Mouse (Mus musculus) cerebellum, postnatal 36 days (tissue): ENCODE measurements around the gene Abhd8.
A peak's percentile ranks its signal among the peaks of the same experiment; 100 is the strongest.

ENCODE experiments used
- DNase-seq, 2 experiments: peaks; one replicate each; pipeline ENCODE4 v3.0.0; 2021 to 2022; ENCODE audit warnings: mixed read lengths in 2 of 2

Gene Abhd8

DNA sequence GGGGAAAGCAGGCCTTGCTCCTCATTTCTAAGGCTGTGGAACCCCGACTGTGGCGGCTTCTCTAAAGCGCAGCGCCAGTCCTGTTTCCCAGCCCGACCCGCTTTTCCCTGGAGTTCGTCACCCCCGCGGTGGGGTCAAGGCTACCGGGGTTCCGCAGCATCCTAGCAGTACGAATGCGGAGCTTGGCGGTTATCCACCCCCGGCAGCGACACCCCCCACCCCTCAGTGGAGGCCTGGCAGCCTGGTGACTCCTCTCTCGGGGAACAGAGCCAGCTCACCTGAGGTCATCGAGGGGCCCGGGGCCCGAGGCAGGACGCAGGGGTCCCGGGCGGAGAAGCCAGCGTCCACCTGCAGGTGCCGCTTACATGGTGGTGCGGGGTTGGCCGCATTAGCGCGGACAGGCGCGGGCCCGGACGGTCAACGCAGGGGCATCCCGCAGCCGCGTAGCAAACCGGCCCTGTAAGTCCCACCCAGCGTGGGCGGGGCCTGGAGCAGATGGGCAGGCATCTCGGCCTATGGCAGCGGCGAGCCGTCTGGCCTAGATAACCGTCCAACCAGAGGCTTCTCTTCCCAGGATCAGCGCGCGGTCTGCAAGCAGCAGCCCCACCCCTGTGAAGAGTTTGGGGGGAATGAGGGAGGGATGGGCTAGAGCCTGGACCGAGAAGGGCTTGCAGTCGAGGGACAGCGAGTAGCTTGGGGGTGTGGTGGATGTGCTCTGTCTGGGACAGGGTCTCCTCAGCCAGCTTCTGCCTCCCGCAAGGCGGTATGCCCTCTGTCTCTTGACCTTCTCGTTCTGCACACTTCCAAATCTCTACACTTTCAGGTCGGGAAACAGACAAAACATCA is at the start of gene Abhd8:
Gene Abhd8, minus strand, starts transcription at position 468 of the 846 bp plus-strand sequence.
- DNase-seq: peak; percentile 100

DNA sequence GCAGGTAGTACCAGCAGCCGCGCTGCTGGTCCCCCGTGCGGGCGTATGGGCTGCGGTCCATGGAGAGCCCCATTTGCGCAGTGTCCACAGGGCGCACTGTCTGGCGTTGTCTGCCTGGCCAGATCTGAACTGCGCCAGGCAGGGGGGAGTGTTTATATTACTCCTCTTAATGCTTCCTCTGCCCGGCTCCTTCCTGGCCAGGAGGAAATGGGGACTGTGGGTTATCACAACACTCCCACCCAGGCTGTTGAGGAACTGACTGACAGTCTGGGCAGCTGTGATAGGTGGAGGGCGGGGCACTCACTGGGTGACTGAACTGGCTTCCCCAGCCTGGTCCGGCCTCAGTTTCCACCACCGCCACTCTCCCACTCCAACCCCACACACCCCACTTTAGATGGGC is 48.2 kb upstream of the Abhd8 start, which contains the start of gene Plvap:
Gene Plvap, minus strand, starts transcription at position 109 of the 400 bp plus-strand sequence.
- no peak for DNase-seq

DNA sequence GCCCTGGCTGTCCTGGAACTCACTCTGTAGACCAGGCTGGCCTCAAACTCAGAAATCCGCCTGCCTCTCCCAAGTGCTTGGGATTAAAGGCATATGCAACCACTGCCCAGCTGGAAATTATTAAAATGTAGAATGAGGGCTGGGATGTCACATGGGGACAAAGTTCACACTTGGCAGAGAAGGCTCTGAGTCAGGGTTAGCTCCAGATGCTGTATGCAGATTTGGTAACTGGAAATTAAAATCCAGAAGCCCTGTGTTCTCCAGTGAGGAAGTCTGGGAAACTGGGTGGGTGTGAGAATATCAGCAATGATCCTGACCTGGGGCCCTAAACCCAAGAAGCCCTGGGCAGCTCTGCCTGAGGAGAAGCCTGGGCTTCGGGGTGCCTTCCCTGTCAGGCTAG is 45.9 kb upstream of the Abhd8 start:
- no peak for DNase-seq

DNA sequence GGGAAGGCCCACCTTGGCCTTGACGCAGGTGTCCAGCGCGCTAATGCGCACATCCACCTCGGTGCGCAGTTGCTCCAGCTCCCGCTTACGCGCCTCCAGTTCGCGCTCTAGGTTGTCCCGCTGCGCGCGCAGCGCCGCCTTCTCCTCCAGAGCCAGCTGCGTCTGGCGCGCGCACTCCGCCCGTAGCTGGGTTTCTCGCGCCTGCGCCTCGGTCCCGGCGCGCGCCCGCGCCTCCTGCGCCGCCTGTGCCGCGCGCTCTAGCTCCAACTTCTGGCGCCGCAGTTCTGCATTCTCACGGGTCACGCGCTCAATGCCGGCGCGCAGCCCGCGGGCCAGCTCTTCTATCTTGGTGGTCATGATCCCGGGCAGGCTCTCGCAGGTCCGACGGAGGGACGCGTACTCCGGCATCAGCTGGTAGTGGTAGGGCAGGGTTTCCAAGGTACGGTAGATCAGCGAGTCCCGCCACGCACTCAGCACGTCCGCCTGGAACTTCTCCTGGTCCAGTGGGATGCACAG is 44.2 kb upstream of the Abhd8 start:
- DNase-seq: peak; percentile 75 to 83

DNA sequence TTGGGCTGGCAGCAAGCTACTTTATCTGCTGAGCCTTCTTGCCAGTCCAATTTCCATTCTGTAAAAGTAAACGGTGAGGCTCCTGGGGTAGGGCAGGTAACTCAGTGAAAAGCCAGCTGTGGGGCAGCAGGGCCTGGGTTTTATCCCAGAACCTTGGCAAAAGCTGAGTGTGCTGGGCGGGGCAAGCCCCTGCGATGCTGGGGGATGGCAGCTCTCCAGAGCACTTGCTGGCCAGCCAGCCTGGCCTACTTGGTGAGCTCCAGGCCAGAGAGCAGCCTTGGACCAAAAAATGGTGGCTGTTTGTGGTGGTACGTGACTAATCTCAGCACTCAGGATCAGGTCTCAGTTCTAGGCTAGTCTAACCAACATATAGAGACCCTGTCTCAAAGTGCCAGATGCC is 42.5 kb upstream of the Abhd8 start:
- peak; percentile 59 to 73 for DNase-seq

DNA sequence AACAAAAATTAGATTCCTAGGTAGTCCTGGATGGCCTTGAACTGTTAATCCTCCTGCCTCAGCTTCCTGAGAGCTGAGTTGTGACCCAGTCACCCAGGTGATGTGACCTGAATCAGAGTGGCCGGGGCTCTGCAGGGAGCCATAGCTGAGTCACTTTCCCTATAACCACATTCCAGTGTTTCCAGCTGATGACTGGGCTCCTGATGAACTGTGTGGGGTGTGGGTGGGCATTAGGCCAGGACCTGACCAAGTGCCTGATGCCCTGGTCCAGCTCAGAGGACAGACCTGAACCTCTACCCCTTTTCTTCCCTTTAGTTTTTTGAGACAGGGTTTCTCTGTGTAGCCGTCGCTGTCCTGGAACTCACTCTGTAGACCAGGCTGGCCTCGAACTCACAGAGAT is 41.9 kb upstream of the Abhd8 start:
- DNase-seq: no peak

DNA sequence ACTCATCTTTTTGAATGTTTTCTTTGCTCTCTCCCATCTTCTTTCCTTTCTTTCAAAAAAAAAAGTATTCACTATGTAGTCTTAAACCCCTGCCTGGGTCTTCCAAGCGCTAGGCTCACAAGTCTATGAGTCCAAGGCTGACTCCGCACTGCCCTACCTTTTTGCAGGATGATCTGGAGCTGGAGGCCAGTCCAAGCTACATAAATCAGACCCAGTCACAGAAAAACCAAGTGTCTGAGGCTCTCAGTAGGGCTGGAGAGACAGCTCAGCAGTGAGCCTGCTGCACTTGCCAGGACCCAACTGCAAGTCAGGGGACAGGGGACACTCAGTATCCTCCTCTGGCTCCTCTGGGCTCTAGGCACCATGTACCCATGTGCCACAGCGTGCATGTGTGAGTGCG is 40.9 kb upstream of the Abhd8 start:
- no peak for DNase-seq

DNA sequence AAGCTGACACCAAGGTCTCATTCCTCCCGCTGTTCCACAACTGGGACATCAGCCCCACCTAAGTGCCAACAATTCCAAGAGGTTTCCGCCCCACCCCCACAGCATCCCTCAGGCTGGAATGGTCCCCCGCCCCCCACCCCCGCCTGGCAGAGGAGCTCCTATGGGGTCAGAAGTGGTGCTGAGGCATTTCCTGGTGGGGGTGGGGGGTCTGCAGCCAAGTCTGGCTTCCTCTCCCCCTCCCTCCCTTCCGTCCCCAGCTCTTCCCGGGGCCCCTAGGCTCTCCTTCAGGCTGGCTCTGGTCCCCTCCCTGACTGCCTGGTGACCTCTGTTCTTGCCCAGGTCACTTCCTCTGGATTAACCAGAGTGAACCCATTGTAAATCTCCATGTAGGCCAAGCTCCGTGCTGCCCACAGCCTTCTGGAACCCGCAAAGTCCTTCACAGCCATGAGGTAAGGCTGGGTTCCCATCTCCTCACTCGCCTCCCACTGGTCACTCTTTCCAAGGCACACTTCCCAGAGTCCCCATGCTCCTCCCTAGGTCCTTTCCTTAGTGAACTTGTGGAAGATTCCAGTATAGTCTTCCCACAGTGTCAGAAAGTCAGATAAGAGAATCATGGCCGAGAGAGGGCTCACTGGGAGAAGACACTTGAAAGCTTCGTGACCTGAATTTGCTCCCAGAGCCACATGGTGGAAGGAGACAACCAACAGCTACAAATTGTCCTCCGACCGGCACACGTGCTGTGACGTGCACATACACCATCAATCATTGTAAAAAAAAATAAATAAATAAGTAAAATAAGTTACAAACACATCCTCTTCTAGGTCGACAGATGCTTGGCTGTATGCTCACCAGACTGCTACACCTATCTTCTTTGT is 35.6 kb upstream of the Abhd8 start:
- no peak for DNase-seq

DNA sequence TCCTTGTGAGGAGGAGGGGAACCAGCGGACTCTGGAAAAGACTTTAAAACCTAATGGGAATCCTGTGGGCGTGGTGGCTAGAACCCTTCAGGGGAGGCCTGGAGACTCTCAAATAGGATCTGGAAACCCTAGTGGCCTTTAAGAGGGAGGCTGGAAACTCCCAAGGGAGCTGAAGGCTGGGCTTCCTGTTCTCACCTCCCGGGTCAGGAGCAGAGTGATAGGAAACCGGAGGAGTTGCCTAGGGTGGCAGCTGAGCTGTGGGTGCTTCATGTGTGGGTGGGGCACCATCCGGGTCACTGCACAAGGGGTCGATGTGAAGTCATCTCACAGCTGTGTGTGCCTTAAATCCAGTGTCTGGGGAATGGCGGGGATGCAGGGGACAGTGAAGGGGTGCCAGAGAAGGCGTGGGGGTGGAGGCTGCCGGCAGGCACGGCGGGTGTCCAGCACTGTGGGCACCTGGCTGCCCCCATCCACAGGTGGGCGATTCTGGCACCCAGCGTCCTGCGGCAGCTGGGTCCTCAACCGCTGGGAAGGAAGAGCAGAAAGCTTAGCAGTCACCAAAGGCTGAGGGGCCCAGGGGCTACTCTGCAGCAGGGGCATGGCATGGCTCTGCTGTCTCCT is 34.5 kb upstream of the Abhd8 start:
- DNase-seq: peak in 1 of 2 experiments; percentile 9

DNA sequence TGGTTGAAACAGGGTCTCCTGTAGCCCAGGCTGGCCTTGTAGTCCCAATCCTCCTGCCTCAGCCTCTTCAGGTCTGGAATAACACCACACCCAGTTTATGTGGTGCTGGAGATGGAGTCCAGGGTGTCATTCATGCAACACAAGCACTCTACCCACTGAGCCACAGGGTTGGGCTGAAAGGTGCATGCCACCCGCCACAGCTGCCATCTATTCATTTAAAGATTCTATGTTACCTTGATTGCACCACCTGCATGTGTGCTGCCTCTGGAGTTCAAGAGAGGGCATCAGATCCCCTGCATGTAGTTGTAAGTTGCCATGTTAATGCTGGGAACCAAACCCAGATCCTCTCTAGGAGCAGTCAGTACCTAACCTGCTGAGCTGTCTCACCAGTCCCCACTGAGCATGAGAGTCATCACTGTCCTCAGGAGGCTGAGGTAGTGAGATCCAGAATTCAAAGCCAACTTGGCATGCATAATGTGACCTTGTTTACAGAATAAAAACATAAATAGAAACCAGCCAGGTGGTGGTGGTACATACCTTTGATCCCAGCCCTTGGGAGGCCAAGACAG is 33.7 kb upstream of the Abhd8 start:
- peak in 1 of 2 experiments; percentile 46 for DNase-seq

DNA sequence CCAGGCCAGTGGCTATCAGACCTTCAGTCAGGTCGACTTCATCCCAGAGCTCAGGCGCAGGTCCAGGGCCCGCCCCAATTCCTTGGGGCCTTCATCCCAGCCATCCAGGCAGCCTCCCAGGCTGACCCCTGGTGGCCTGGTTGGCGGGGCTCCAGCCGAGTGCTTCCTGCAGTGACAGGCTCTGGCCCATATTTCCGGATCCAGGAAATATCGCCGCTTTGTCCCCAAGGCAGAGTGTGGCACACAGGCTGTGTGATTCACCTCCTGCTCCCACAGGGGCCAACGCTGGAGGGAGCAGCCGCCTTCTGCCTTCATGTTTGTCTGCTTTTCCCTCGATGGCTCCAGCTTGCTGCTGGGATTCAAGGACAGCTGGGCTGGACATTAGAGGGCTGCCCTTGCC is 33.0 kb upstream of the Abhd8 start:
- DNase-seq: peak; percentile 74 to 80

DNA sequence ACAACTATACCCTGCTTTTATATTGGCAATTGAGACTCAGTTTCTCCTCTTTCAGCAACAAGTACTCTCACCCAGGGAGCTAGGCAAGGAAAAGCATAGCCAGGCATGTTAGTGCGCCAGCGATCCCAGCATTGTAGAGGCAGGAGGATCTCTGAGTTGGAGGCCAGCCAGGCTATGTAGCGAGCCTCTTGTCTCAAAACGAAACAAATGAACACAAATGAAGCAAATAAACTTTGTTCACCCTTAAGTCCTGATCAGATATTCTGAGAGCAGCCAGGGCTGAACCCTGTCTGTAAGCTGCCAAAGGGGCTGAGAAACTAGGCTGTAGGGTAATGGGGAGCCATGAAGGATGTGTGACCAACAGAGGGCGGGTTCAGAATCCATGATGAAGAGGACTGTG is 32.4 kb upstream of the Abhd8 start:
- peak in 1 of 2 experiments; percentile 18 for DNase-seq

DNA sequence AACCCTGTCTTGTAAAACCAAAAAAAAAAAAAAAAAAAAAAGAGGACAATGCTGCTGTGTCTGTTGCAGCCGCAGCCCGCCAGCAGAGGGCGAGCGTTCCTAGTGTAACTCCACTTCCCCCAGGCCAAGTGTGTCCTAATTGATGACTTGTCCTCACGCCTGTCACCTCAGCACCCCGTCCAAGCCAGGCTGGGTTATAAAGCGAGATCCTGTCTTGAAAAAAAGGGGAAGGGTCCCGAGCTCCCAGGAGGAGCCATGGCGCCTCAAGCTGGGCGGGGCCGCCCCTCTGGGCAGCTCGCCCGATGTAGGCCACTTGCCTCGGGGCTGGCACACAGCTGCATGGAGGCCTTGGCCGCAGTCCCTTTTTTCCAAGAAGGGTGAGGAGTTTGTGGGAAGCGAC is 31.6 kb upstream of the Abhd8 start:
- DNase-seq: peak; percentile 85 to 88

DNA sequence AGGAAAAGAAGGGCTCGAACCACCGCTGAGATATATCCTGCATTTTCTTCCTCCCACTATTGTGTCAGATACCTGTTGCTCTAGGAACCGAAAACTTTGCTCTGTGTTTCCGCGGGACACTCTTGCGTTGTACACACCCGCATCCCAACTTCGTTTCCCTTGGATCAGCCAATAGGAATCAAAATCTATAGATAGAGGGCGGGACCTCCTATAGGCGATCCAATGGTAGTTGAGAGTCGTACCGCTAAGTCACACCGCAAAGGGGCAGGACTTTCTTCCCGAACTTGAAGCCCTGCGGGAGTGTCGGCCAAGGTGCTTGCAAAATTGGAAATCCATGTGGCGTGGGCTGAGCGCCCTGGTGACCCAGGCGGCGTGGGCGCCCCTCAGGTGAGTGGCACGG is 25.0 kb upstream of the Abhd8 start:
- DNase-seq: peak; percentile 81 to 87

DNA sequence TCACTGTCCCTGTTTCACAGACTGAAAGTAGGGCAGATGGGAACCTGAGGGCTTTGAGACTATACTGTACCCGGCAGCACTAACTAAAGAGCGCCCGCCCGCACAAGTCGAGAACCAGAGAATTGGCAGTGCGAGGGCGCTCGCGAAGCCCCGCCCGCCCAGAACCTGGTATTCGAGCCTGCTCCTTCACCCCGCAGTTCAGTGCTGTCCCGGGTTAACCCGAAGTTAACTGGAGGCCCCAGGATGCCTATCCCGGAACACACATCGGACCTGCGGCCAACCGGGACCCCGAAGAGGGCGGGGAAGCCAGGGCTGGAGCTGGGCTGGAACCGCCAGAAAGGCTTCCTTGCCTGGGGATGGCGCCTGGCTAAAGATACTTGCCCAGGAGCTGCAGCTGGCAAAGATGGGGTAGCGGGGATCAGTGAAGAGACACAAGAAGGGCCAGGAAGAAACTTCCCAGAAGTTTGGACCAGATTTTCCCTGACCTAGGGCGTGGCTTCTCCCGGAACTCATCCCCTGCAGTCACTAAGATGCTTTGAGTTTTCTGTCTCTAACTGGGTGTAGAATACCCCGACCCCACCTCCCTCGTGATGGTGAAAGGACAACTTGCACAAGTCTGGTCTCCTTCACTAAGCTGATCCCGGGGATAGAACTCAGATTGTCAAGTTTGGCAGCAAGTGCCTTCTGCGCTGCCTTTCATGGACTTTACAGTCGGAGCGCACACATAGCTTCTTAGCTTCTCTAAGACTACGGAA is 24.4 kb upstream of the Abhd8 start, which contains the start of gene Gtpbp3:
Gene Gtpbp3, plus strand, starts transcription at position 413 of the 755 bp plus-strand sequence.
- peak; percentile 78 to 80 for DNase-seq

DNA sequence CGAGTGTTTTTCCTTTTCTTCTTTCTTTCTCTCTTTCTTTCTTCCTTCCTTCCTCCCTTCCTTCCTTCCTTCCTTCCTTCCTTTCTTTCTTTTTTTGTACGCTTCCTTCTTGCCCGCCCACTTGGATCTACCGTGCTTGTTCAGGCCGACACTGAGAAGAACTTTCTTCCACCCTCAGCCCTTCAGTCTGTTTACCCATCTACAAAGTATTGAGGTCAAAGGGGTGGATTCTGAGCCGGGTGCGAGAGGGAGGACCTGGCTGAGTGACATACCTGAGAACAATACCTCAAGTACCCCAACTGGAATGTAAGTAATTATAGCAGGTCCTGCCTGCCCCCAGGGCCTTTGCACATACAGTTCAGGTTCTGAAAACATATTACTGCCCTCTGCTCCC is 22.7 kb upstream of the Abhd8 start:
- DNase-seq: no peak

DNA sequence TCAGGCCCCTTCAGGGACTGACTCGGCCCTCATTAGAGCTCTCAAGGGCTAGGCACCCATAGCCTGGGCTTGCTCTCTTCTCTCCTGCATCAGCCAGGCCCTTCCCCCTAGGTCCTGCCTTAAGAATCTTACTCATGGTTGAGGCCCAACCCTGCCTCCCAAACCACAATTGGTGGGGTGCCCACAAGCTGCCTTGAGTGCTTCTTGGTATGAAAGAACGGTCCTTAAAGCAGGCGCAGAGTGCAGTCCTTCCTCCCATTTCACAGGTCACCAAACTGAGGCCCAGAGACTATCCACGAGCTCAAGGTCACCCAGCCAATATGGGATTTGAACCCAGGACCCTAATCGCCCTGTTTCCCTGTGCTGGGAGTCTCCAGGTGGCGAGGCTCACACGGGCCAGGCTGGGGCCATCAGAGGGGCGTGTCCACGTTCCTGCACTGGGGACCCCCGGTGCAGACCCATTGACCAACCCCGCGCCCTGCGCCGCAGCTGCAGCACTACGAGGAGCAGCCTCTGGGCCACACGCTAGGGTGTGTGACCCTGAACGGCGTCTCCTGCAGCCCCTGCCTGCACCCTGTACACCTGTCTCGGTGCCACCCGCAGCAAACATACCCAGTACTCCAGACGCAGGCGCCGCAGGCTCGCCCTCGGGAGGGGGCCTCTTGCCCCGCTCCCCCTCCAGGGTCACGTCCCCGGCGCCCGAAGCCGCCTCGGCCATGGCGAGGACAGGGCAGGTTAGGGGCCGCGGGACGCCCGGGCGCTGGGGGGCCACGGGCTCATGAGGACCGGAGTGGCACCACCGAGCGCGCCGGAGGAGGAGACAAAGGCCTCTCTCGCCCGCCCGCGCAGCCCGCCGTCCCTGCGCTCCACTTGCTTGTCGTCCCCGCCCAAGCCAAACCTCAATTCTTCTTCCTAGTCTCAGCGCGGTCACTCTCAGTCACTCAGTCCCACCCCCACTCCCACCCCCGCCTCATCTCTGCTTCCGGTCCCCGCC is 22.0 kb upstream of the Abhd8 start, which contains the start of gene Ano8:
Gene Ano8, minus strand, starts transcription at position 822 of the 994 bp plus-strand sequence.
- peak; percentile 88 to 89 for DNase-seq

DNA sequence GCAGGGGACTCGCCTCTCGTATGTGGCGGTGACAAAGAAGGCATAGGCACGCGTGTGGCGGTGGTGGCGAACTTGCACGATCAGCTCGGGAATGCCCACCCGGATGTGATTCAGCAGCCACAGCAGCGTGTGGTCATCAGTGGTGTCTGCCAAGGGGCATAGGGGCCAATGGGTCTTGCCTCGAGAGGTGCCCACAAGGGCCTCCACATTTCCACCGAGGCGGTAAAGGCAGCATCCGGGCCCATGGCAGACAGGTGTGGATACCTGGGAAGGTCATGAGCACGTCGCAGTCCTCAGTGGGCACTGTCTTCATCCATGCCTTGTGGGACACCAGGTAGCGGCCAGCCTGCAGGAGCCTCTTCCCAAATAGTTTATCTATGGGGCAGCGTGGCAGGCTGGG is 21.3 kb upstream of the Abhd8 start:
- no peak for DNase-seq

DNA sequence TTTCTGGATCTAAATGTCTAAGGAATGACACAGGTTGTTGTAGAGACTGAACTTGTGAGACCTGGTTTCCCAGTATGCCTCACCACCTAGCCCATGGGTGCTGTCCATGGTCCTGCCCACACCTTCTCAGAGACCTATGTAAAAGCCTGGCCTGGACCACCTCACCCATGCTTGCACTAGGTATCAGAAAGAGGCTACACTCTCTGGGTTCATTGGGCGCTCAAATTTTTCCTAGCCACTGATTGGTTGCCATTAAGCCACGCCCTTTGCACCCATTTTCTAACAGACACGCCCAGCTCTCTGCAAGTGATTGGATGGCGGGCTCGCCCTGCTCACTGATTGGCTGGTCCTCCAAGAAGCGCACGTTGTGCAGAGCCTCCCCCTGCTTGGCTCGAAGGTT is 20.5 kb upstream of the Abhd8 start:
- no peak for DNase-seq

DNA sequence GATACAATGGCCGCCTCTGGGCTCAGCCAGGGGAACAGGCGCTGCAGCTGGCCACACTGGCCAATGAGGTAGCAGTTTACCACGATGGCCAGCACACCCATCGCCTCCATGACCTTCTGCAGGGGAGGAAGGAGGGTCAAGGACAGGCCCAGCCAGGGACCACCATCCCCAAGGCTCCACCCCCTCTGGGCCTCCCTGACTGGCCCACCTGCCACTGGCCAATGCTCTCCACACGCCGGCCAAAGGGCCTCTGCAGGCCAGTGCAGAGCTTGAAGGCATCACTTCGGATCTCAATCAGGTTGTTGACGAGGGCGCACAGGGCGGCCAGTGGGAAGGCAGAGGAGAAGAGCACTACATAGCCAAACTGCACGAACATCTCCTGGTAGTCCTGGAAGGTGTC is 15.5 kb upstream of the Abhd8 start:
- no peak for DNase-seq
